Mouse (Mus musculus): Measurements from ENCODE around the gene 1600014C23Rik.

DNA sequence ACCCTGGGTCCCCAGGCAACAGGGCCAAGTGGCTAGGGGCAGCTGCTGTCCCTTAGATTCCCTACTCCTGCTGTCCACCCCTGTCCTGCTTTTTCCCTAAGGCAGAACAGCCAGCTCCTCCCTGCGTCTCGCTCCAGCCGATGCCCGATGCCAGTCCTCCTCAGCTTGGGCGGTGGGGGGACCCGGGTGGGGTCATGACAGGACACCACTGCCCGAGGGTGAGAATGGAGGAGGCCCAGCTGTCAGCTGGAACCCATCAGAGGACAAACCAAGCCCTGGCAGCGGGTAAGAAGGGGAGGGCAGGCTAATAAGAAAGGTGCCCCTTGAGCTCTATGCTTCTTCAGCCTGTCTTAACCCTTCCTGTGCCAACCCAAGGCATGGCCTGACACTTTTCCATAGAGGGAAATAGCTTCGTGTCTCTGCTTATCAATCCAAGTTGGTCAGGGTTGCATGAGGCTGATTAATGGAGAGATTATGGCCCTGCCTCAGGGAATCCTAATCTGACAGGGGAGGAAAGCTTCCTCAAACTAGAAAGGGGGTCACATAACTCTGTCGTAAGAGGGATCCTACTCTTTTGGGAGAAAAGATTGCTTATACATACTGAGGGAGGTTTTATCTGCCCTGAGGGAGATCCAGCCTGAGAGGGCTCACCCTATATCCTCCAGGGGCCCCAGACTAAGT lies 27.5 kb upstream of the 1600014C23Rik start:
- no peak for TF ChIP-seq POLR2A (IDR thresholded peaks at IDR 0.05; ENCODE audit: low read depth, low read length)
- TF ChIP-seq CTCF (IDR thresholded peaks at IDR 0.05; ENCODE audit: borderline replicate concordance, insufficient read depth, low read length): no peak

Measured in embryonic fibroblast, embryonic 13.5 days (primary cell).